Mouse (Mus musculus) C2C12 (cell line): ENCODE measurements around the gene Dnah7b.

ENCODE experiments used
- CEBPB ChIP-seq: IDR thresholded peaks from one replicate; pipeline ENCODE4 v1.6.1; 2011; ENCODE audit warnings: low read depth, mild to moderate bottlenecking, control low read depth, moderate library complexity
- CTCF ChIP-seq: IDR thresholded peaks from one replicate; pipeline ENCODE4 v1.5.1; 2011; ENCODE audit not compliant: control insufficient read depth, insufficient read depth, insufficient read length
- USF1 ChIP-seq: IDR thresholded peaks from one replicate; pipeline ENCODE4 v1.6.1; 2011; ENCODE audit warnings: low read depth, mild to moderate bottlenecking, control low read depth, moderate library complexity

- no peak for TF ChIP-seq CTCF
- TF ChIP-seq USF1, result no peak
- TF ChIP-seq CEBPB, result no peak
Measured at GRCm38 (mm10) chr1:46048188-46048587, 17.9 kb upstream of the Dnah7b start.
